Mouse (Mus musculus) adrenal gland, postnatal 36 days (tissue): ENCODE data around the gene Mrpl9. TPM values are rescaled to one million over a fixed set of nuclear protein-coding genes. Genes with fewer than 3 reads are reported as not detected.

Source experiments
- total RNA-seq, 2 experiments: library from RNA; stranded (reverse); gene quantifications; 2 replicates each; pipeline ENCODE4 v1.2.3; 2021

The Mrpl9 gene
- total RNA-seq, 2 experiments from 2014 or later = 73.2 to 80.4 TPM

Other genes starting within 250 kb of the Mrpl9 start
- gene Gm5286, start 246.6 kb upstream of the Mrpl9 start, total RNA-seq = not detected
- not detected for gene Gm4778, start 179.3 kb upstream of the Mrpl9 start, total RNA-seq
- 1 to 10 TPM; 6.3 to 8.5 TPM for gene Them4, start 133.2 kb upstream of the Mrpl9 start, total RNA-seq
- not detected for gene Them5, start 101.2 kb upstream of the Mrpl9 start, total RNA-seq
- under 1 TPM; 0.36 to 0.40 TPM for gene C2cd4d, start 80.9 kb upstream of the Mrpl9 start, total RNA-seq
- gene Rorc, start 70.5 kb upstream of the Mrpl9 start, total RNA-seq = 10 to 100 TPM; 19.0 to 20.2 TPM
- under 1 TPM; 0.66 to 0.73 TPM for gene Lingo4, start 44.8 kb upstream of the Mrpl9 start, total RNA-seq
- 10 to 100 TPM in 1 of 2 experiments, 1 to 10 TPM in 1; 7.4 to 10.6 TPM for gene Tdrkh, start 30.0 kb upstream of the Mrpl9 start, total RNA-seq
- not detected for gene Oaz3, start 597 bp downstream of the Mrpl9 start, total RNA-seq
- 10 to 100 TPM; 13.6 to 20.4 TPM for gene Celf3, start 35.0 kb downstream of the Mrpl9 start, total RNA-seq
- 1 to 10 TPM; 2.7 to 4.7 TPM for gene Riiad1, start 37.0 kb downstream of the Mrpl9 start, total RNA-seq
- gene Snx27, start 139.4 kb downstream of the Mrpl9 start, total RNA-seq = 10 to 100 TPM; 44.6 to 45.2 TPM
- not detected for gene Gm10972, start 199.8 kb downstream of the Mrpl9 start, total RNA-seq
- 10 to 100 TPM; 10.5 to 11.6 TPM for gene Tuft1, start 215.6 kb downstream of the Mrpl9 start, total RNA-seq